Mouse (Mus musculus) macrophage (primary cell): ENCODE measurements at regions not wholly inside any gene's neighbourhood (a gene's known extent, or its start where the extent isn't known, plus 50 kb on each side); places are given as distances from the start of the nearest gene placed in this dataset.
"Not testable (repeated sequence)": the region's sequence is repeated elsewhere in the genome, so short reads cannot be mapped to it uniquely, and the experiment has no call there.

Source experiments
- H3K27ac ChIP-seq: fragments of 350-480 bp; formaldehyde crosslinking; 2 replicates; pipeline ENCODE4 v1.9.0; 2021
- H3K36me3 ChIP-seq: fragments of 350-480 bp; formaldehyde crosslinking; 2 replicates; pipeline ENCODE4 v1.9.0; 2021; ENCODE audit errors: inconsistent target
- H3K4me3 ChIP-seq: fragments of 350-480 bp; formaldehyde crosslinking; 2 replicates; pipeline ENCODE4 v1.9.0; 2021; ENCODE audit errors: inconsistent target
- H3K79me2 ChIP-seq: fragments of 350-480 bp; formaldehyde crosslinking; 2 replicates; pipeline ENCODE4 v1.9.0; 2021; ENCODE audit errors: inconsistent target
- WGBS: methylation state at CpG from one replicate; pipeline ENCODE4 v1.1.7; 2026; ENCODE audit warnings: inconsistent platforms; ENCODE audit not compliant: missing documents; 5-methylcytosine and 5-hydroxymethylcytosine counted together

GRCm38 (mm10) chr13:31050160-31050788 is 76.3 kb downstream of the Gm5447 start:
- H3K36me3 ChIP-seq: no peaks in the 10 kb centered on the region
- H3K27ac ChIP-seq: no peak overlapping the region
- H3K79me2 ChIP-seq: no peaks in the 10 kb centered on the region
- WGBS: 95% methylated on average over 11 of the region's 11 CpGs
- H3K4me3 ChIP-seq: no peak overlapping the region

DNA sequence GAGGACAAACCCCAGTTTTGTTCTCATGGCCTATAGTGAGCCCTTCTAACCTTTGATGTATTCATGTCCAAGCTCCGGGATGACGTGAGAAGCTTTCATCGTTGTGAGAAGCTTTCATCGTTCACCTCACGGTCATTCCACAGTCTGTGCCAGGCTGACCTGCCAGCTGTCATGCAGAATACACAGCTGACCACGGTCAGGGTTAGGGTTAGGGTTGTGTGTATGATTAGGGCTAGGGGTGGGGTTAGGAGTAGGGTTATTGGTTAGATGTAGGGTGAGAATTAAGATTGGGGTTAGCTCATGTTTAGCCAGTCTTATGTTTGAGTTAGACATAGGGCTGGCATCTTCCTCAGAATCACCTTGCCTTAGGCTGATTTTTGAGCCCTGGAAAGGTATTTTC is 77.6 kb downstream of the Gm5447 start:
- no CpG with 5 or more reads among the region's 6 CpGs for whole genome bisulfite sequencing
- not testable (repeated sequence) for H3K36me3 ChIP-seq, H3K4me3 ChIP-seq, H3K79me2 ChIP-seq, H3K27ac ChIP-seq

DNA sequence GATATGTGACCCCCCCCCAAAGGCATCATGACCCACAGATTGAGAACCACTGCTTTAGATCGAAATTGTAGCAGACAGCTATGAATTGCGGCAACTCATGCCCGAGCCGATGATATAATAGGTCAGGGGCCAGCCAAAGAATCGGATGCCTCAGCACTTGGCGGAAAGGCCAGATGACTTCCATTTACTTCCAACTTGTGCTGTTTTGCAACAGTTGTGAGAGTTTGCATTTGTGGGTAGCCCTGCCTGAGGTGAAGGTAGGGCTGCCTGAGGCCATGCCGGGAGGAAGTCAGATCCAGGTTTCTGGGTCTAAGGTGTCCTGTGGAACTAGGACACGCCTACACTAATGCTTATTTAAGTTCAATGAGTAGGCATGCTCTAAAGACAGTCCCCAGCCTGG is 80.4 kb downstream of the Gm5447 start:
- Histone ChIP-seq H3K79me2 (no peaks in the 10 kb centered on the region), H3K4me3 (no peak overlapping the region), H3K36me3 (no peaks in the 10 kb centered on the region), H3K27ac (no peak overlapping the region)
- WGBS: 96% methylated on average over 8 of the region's 8 CpGs

GRCm38 (mm10) chr13:31055376-31056083 is 81.5 kb downstream of the Gm5447 start:
- Histone ChIP-seq H3K27ac (no peak overlapping the region), H3K36me3 (no peaks in the 10 kb centered on the region), H3K4me3 (no peak overlapping the region), H3K79me2 (no peaks in the 10 kb centered on the region)
- 96% methylated on average over 5 of the region's 5 CpGs for WGBS

- H3K36me3 ChIP-seq: no peaks in the 10 kb centered on the region
- no peaks in the 10 kb centered on the region for H3K79me2 ChIP-seq
- H3K4me3 ChIP-seq: no peak overlapping the region
- 76% methylated on average over 12 of the region's 12 CpGs for whole genome bisulfite sequencing
- no peak overlapping the region for H3K27ac ChIP-seq
These were observed 82.3 kb downstream of the Gm5447 start for GRCm38 (mm10) chr13:31056154-31056871.

- no peak overlapping the region for H3K27ac ChIP-seq
- H3K79me2 ChIP-seq: no peaks in the 10 kb centered on the region
- 85% methylated on average over 6 of the region's 6 CpGs for WGBS
- no peak overlapping the region for H3K4me3 ChIP-seq
- H3K36me3 ChIP-seq: no peaks in the 10 kb centered on the region
These were observed 87.0 kb downstream of the Gm5447 start for GRCm38 (mm10) chr13:31060916-31061431.

- no peak overlapping the region for H3K4me3 ChIP-seq
- WGBS: 51% methylated on average over 2 of the region's 2 CpGs
- H3K27ac ChIP-seq: no peak overlapping the region
- H3K79me2 ChIP-seq: no peaks in the 10 kb centered on the region
- H3K36me3 ChIP-seq: no peaks in the 10 kb centered on the region
These were observed 94.3 kb downstream of the Gm5447 start for GRCm38 (mm10) chr13:31068343-31068742.

DNA sequence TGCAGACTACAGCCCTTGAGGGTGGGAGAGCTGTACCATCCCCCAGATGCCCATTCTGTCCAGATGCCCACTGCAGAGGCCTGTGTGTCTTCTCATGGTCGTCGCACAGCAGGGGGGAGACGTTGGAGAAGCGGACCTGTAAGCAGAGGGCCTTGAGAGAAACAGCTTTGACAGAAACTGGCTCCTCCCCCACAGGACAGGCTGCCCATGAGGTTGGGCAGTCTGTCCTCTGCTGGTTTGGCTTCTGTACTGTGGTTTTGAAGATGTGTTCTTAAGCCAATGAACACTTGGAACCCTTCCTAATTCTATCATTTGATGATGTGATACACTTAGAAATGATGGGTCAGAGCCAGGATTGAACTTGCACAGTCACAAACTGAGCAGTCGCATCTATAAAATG is 102.5 kb downstream of the Gm5447 start:
- Histone ChIP-seq H3K4me3 (no peak overlapping the region), H3K36me3 (no peaks in the 10 kb centered on the region), H3K27ac (no peak overlapping the region), H3K79me2 (no peaks in the 10 kb centered on the region)
- 77% methylated on average over 5 of the region's 5 CpGs for WGBS

DNA sequence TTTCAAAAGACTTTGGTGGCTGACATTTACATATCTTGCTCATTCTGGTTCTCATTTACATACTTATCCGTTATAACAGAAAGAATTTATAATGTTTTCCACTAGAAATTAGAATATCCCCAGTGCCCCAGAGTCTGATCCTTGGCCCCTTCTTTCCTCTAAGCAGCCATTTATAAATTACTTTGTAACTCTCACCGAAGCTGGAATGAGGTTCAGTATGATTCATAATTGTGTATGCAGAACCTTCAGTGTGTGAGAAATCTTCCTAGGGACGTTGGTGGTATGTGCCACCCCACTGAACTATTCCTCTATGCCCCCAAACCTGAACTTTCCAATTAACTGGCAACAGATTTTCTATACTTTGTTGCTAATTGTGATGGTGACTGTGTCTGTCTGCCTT is 104.7 kb downstream of the Gm5447 start:
- Histone ChIP-seq H3K36me3 (no peaks in the 10 kb centered on the region), H3K79me2 (no peaks in the 10 kb centered on the region), H3K4me3 (no peak overlapping the region), H3K27ac (no peak overlapping the region)
- WGBS: 79% methylated on average over 3 of the region's 3 CpGs

GRCm38 (mm10) chr13:31080215-31080614 is 106.2 kb downstream of the Gm5447 start:
- Histone ChIP-seq H3K4me3 (no peak overlapping the region), H3K36me3 (no peaks in the 10 kb centered on the region), H3K27ac (no peak overlapping the region), H3K79me2 (no peaks in the 10 kb centered on the region)
- WGBS: 28% methylated on average over 4 of the region's 4 CpGs

GRCm38 (mm10) chr13:31082448-31083140 is 108.6 kb downstream of the Gm5447 start:
- 30% methylated on average over 13 of the region's 13 CpGs for WGBS
- H3K4me3 ChIP-seq: no peak overlapping the region
- no peak overlapping the region for H3K27ac ChIP-seq

DNA sequence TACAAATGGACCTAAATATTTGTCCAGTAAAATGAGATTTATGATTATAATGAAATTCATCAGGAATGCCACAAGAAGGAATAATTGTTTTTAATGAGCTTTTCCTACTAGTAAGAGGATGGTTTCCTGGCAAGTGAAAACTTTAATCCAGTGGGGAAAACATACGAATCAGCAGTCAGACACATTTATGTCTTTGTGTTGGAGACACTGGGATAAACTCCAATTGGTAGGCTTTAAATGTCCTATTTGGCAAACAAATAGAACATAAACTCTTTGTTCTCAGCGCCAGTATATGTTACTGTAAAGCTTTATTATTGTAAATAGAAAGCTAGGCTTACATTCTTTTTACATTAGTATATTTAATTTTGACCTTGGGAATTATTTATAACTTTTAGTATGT is 127.0 kb downstream of the Gm5447 start:
- H3K36me3 ChIP-seq: no peaks in the 10 kb centered on the region
- H3K79me2 ChIP-seq: no peaks in the 10 kb centered on the region
- 85% methylated on average over 2 of the region's 2 CpGs for WGBS
- H3K4me3 ChIP-seq: no peak overlapping the region
- H3K27ac ChIP-seq: no peak overlapping the region

More at GRCm38 (mm10) chr13:31082448-31083140, 108.6 kb downstream of the Gm5447 start:
- Histone ChIP-seq H3K36me3 (no peaks in the 10 kb centered on the region), H3K79me2 (no peaks in the 10 kb centered on the region)

- Histone ChIP-seq H3K36me3 (no peaks in the 10 kb centered on the region), H3K4me3 (no peak overlapping the region), H3K27ac (no peak overlapping the region), H3K79me2 (no peaks in the 10 kb centered on the region)
- WGBS: 87% methylated on average over 2 of the region's 2 CpGs
These were observed 133.4 kb downstream of the Gm5447 start for GRCm38 (mm10) chr13:31107434-31107833.

DNA sequence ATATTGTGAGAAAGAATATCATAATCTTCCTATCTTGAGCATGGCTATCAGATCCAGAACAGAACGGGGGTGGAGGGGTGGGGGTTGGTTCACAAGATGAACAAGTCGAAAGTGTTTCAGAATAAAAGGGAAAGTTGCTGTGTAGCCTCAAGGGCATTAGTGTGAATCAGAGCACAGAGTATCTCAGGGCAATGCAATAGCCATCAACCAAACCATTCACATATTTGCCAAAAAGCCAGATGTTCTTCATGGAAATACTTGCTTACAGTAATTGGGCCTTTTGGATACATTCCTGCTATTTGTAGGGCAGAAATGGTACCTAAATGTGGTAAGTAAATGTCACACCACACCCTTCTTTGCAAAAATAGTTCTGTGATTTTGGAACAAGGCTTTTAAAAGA is 135.2 kb downstream of the Gm5447 start:
- no peak overlapping the region for H3K27ac ChIP-seq
- H3K79me2 ChIP-seq: no peaks in the 10 kb centered on the region
- no peaks in the 10 kb centered on the region for H3K36me3 ChIP-seq
- H3K4me3 ChIP-seq: no peak overlapping the region
- 96% methylated on average over 2 of the region's 2 CpGs for WGBS
